14 mouse cellular contexts compared by ENCODE assay signal in genomic region chrX:11400406-11400805, GRCm38 (mm10).
"Had no signal": no experiment of that assay in that cellular context is flagged by ENCODE, and none has a peak within 500 bp of the region (broad histone marks: within the 10 kb centered on the region; RNA-seq: fewer than 3 reads in every experiment).

No protein-coding gene starts in this region.

- DNase-seq: kidney, adult 11 months; kidney, adult 9 months; kidney, postnatal 36 days; layer of hippocampus, adult 9-11 months; layer of hippocampus, postnatal 36 days; midbrain, embryonic 14.5 days; thymus, adult 18-20 months; thymus, postnatal 14 days had no signal

- H3K9ac ChIP-seq: limb, embryonic 13.5 days; neural tube, embryonic 12.5 days had no signal

- H3K4me2 ChIP-seq: limb, embryonic 13.5 days; liver, embryonic 11.5 days; neural tube, embryonic 12.5 days had no signal

- H3K4me1 ChIP-seq: midbrain, embryonic 10.5 days; neural tube, embryonic 12.5 days had no signal

- H3K27ac ChIP-seq: kidney, postnatal 0 days; limb, embryonic 13.5 days; midbrain, embryonic 10.5 days; neural tube, embryonic 12.5 days had no signal

- H3K4me3 ChIP-seq: limb, embryonic 13.5 days; midbrain, embryonic 10.5 days; myocyte; neural tube, embryonic 12.5 days had no signal

- H3K9me3 ChIP-seq: limb, embryonic 13.5 days; neural tube, embryonic 12.5 days had no signal

- H3K36me3 ChIP-seq: limb, embryonic 13.5 days; midbrain, embryonic 10.5 days; neural tube, embryonic 12.5 days had no signal

- H3K27me3 ChIP-seq: neural tube, embryonic 12.5 days had no signal
